Mouse (Mus musculus) liver, embryonic 13.5 days (tissue): ENCODE data around the gene Evi2b. TPM values are rescaled to one million over a fixed set of nuclear protein-coding genes. Genes with fewer than 3 reads are reported as not detected.

ENCODE experiments used
- ATAC-seq: fragments of 200-750 bp; cut with Nextera tagmentation; 2 replicates; pipeline ENCODE4 v1.8.0; 2017; ENCODE audit warnings: low read depth, mild to moderate bottlenecking, moderate number of reproducible peaks, moderate library complexity
- DNase-seq: peaks from one replicate; pipeline ENCODE4 v3.0.0; 2022
- H3K27ac ChIP-seq: fragments of 300-500 bp; sonication (generic); 2 replicates; pipeline ENCODE4 v1.5.1; 2015; ENCODE audit warnings: moderate library complexity, mild to moderate bottlenecking, inconsistent platforms
- H3K27me3 ChIP-seq: fragments of 300-500 bp; sonication (generic); 2 replicates; pipeline ENCODE4 v1.6.1; 2015; ENCODE audit warnings: mild to moderate bottlenecking, inconsistent platforms
- H3K36me3 ChIP-seq: fragments of 300-500 bp; sonication (generic); 2 replicates; pipeline ENCODE4 v1.6.1; 2015; ENCODE audit warnings: mild to moderate bottlenecking, inconsistent platforms
- H3K4me1 ChIP-seq: fragments of 300-500 bp; sonication (generic); replicated peaks from 2 replicates; pipeline ENCODE4 v1.6.1; 2015; ENCODE audit warnings: inconsistent platforms
- H3K4me2 ChIP-seq: fragments of 300-500 bp; sonication (generic); 2 replicates; pipeline ENCODE4 v1.6.1; 2015; ENCODE audit warnings: inconsistent platforms, mild to moderate bottlenecking, moderate library complexity
- H3K4me3 ChIP-seq: fragments of 300-500 bp; sonication (generic); replicated peaks from 2 replicates; pipeline ENCODE4 v1.5.1; 2015; ENCODE audit warnings: mild to moderate bottlenecking, inconsistent platforms
- H3K9ac ChIP-seq: fragments of 300-500 bp; sonication (generic); 2 replicates; pipeline ENCODE4 v1.6.1; 2015; ENCODE audit warnings: mild to moderate bottlenecking, inconsistent platforms
- H3K9me3 ChIP-seq: fragments of 300-500 bp; sonication (generic); replicated peaks from 2 replicates; pipeline ENCODE4 v1.6.1; 2016; ENCODE audit warnings: inconsistent platforms
- WGBS: fragments of 180-500 bp; shearing (Covaris S2); methylation state at CpG from one replicate; pipeline ENCODE4 v1.1.7; 2015; ENCODE audit not compliant: insufficient replicate concordance; 5-methylcytosine and 5-hydroxymethylcytosine counted together
- polyA plus RNA-seq: library from polyadenylated mRNA; unstranded; fragments of >200 nt; fragmentation: Nextera tagmentation; extraction: Ambion mirVana; gene quantifications from 2 replicates; pipeline ENCODE4 v1.2.1, GENCODE M21; 2015

The Evi2b gene
- polyA plus RNA-seq, result 4.0 and 6.2 TPM in 2 replicates

- Histone ChIP-seq H3K9me3 (no peaks in the 10 kb centered on the region), H3K27ac (peak within 1 kb of the TSS; percentile 59; the same call in 1 of the 2 replicates), H3K4me1 (peaks cover 47% of the 10 kb centered on the region), H3K4me2 (peak within 1 kb of the TSS; percentile 41), H3K36me3 (no peaks in the 10 kb centered on the region), H3K27me3 (no peaks in the 10 kb centered on the region), H3K9ac (0 out of 2 replicates have a peak within 1 kb of the TSS, but pooled peaks have one; percentile 3), H3K4me3 (peak within 1 kb of the TSS; percentile 42)
- ATAC-seq (no peak), DNase-seq (no peak)
- WGBS, result 18% methylated on average over 10 of the region's 10 CpGs
Observed at GRCm38 (mm10) chr11:79523560-79524309, at the start of gene Evi2b. Gene Evi2b (minus strand): TSS chr11:79523762.

GRCm38 (mm10) chr11:79570319-79570718 is 46.8 kb upstream of the Evi2b start:
- Histone ChIP-seq H3K36me3 (peaks cover 44% of the 10 kb centered on the region), H3K4me2 (no peak overlapping the region), H3K4me3 (no peak overlapping the region), H3K9me3 (no peaks in the 10 kb centered on the region), H3K4me1 (no peaks in the 10 kb centered on the region), H3K27me3 (no peaks in the 10 kb centered on the region), H3K27ac (no peak overlapping the region), H3K9ac (no peak overlapping the region)
- ATAC-seq (no peak), DNase-seq (no peak)
- 77% methylated on average over 2 of the region's 2 CpGs for WGBS

GRCm38 (mm10) chr11:79568197-79568911 is 44.8 kb upstream of the Evi2b start:
- Histone ChIP-seq H3K4me2 (no peak overlapping the region), H3K9ac (no peak overlapping the region), H3K4me3 (no peak overlapping the region), H3K27ac (no peak overlapping the region), H3K36me3 (peaks cover 51% of the 10 kb centered on the region), H3K27me3 (no peaks in the 10 kb centered on the region), H3K4me1 (no peaks in the 10 kb centered on the region), H3K9me3 (no peaks in the 10 kb centered on the region)
- WGBS, result 81% methylated on average over 11 of the region's 11 CpGs
- ATAC-seq, result no peak
- no peak for DNase-seq

GRCm38 (mm10) chr11:79566947-79567346 is 43.4 kb upstream of the Evi2b start:
- H3K27ac ChIP-seq, result no peak overlapping the region
- no peak overlapping the region for H3K9ac ChIP-seq
- H3K27me3 ChIP-seq, result no peaks in the 10 kb centered on the region
- H3K36me3 ChIP-seq, result peaks cover 48% of the 10 kb centered on the region
- DNase-seq, result no peak
- no peak overlapping the region for H3K4me3 ChIP-seq
- no peak overlapping the region for H3K4me2 ChIP-seq
- H3K9me3 ChIP-seq, result no peaks in the 10 kb centered on the region
- no peaks in the 10 kb centered on the region for H3K4me1 ChIP-seq
- 43% methylated on average over 1 of the region's 1 CpGs for WGBS
- no peak for ATAC-seq

- DNase-seq (no peak), ATAC-seq (no peak)
- H3K27ac ChIP-seq, result no peak overlapping the region
- no peaks in the 10 kb centered on the region for H3K27me3 ChIP-seq
- 75% methylated on average over 7 of the region's 7 CpGs for WGBS
- H3K9me3 ChIP-seq, result no peaks in the 10 kb centered on the region
- no peak overlapping the region for H3K4me2 ChIP-seq
- H3K36me3 ChIP-seq, result peaks cover 30% of the 10 kb centered on the region
- H3K4me1 ChIP-seq, result no peaks in the 10 kb centered on the region
- no peak overlapping the region for H3K4me3 ChIP-seq
- no peak overlapping the region for H3K9ac ChIP-seq
Observed at GRCm38 (mm10) chr11:79563493-79563892, 39.9 kb upstream of the Evi2b start.

- Histone ChIP-seq H3K4me2 (no peak overlapping the region), H3K4me3 (no peak overlapping the region), H3K27ac (no peak overlapping the region), H3K27me3 (no peaks in the 10 kb centered on the region), H3K9me3 (no peaks in the 10 kb centered on the region), H3K9ac (no peak overlapping the region), H3K4me1 (no peaks in the 10 kb centered on the region), H3K36me3 (peaks cover 24% of the 10 kb centered on the region)
- ATAC-seq (no peak), DNase-seq (no peak)
- 71% methylated on average over 4 of the region's 4 CpGs for WGBS
Observed at GRCm38 (mm10) chr11:79560536-79560935, 37.0 kb upstream of the Evi2b start.

GRCm38 (mm10) chr11:79552622-79553021 is 29.1 kb upstream of the Evi2b start:
- DNase-seq (no peak), ATAC-seq (no peak)

GRCm38 (mm10) chr11:79536293-79536692 is 12.7 kb upstream of the Evi2b start:
- Histone ChIP-seq H3K36me3 (peaks cover 6% of the 10 kb centered on the region), H3K4me1 (peaks cover 20% of the 10 kb centered on the region), H3K9ac (no peak overlapping the region), H3K27ac (no peak overlapping the region), H3K27me3 (no peaks in the 10 kb centered on the region), H3K9me3 (no peaks in the 10 kb centered on the region), H3K4me3 (no peak overlapping the region), H3K4me2 (no peak overlapping the region)
- DNase-seq (no peak), ATAC-seq (no peak)
- 53% methylated on average over 3 of the region's 3 CpGs for WGBS

More at GRCm38 (mm10) chr11:79552622-79553021, 29.1 kb upstream of the Evi2b start:
- Histone ChIP-seq H3K36me3 (peaks cover 32% of the 10 kb centered on the region), H3K27me3 (no peaks in the 10 kb centered on the region), H3K4me2 (no peak overlapping the region), H3K9ac (no peak overlapping the region), H3K4me3 (no peak overlapping the region), H3K27ac (no peak overlapping the region), H3K9me3 (no peaks in the 10 kb centered on the region), H3K4me1 (peaks cover 8% of the 10 kb centered on the region)
- 5% methylated on average over 1 of the region's 1 CpGs for WGBS

GRCm38 (mm10) chr11:79535554-79535953 is 12.0 kb upstream of the Evi2b start:
- no peaks in the 10 kb centered on the region for H3K9me3 ChIP-seq
- no peaks in the 10 kb centered on the region for H3K27me3 ChIP-seq
- no peak overlapping the region for H3K4me3 ChIP-seq
- no peak overlapping the region for H3K4me2 ChIP-seq
- DNase-seq (no peak), ATAC-seq (no peak)
- peaks cover 27% of the 10 kb centered on the region for H3K4me1 ChIP-seq
- H3K36me3 ChIP-seq, result 0 out of 2 replicates have a peak, but pooled peaks cover 3% of the 10 kb centered on the region
- 13% methylated on average over 4 of the region's 4 CpGs for WGBS
- no peak overlapping the region for H3K9ac ChIP-seq
- no peak overlapping the region for H3K27ac ChIP-seq

- WGBS, result 66% methylated on average over 8 of the region's 8 CpGs
- H3K4me3 ChIP-seq, result no peak overlapping the region
- H3K27me3 ChIP-seq, result no peaks in the 10 kb centered on the region
- peaks cover 31% of the 10 kb centered on the region for H3K4me1 ChIP-seq
- ATAC-seq (no peak), DNase-seq (no peak)
- no peak overlapping the region for H3K4me2 ChIP-seq
- no peak overlapping the region for H3K27ac ChIP-seq
- H3K9me3 ChIP-seq, result no peaks in the 10 kb centered on the region
- no peak overlapping the region for H3K9ac ChIP-seq
- H3K36me3 ChIP-seq, result no peaks in the 10 kb centered on the region
Observed at GRCm38 (mm10) chr11:79533950-79534690, 10.6 kb upstream of the Evi2b start.

GRCm38 (mm10) chr11:79533311-79533710 is 9.7 kb upstream of the Evi2b start:
- Histone ChIP-seq H3K4me1 (peaks cover 38% of the 10 kb centered on the region), H3K36me3 (no peaks in the 10 kb centered on the region), H3K4me2 (no peak overlapping the region), H3K27me3 (no peaks in the 10 kb centered on the region), H3K4me3 (no peak overlapping the region), H3K9ac (no peak overlapping the region), H3K9me3 (no peaks in the 10 kb centered on the region), H3K27ac (no peak overlapping the region)
- peak; percentile 62 for ATAC-seq
- no peak for DNase-seq
- 26% methylated on average over 6 of the region's 6 CpGs for WGBS
